Mouse (Mus musculus) heart, postnatal 0 days (tissue): ENCODE data around the gene Cadps2. TPM values are rescaled to one million over a fixed set of nuclear protein-coding genes. Genes with fewer than 3 reads are reported as not detected.
A peak's percentile ranks its signal among the peaks of the same experiment; 100 is the strongest.

Source experiments
- ATAC-seq: fragments of 200-750 bp; cut with Nextera tagmentation; 2 replicates; pipeline ENCODE4 v1.8.0; 2017; ENCODE audit warnings: low read depth, moderate number of reproducible peaks, moderate library complexity; ENCODE audit not compliant: insufficient read depth
- DNase-seq: peaks from one replicate; pipeline ENCODE4 v3.0.0-alpha.2; 2016; ENCODE audit warnings: low spot score
- H3K27ac ChIP-seq: fragments of 300-500 bp; sonication (generic); 2 replicates; pipeline ENCODE4 v1.5.1; 2014; ENCODE audit warnings: low read depth, mild to moderate bottlenecking
- H3K27me3 ChIP-seq: fragments of 300-500 bp; sonication (generic); 2 replicates; pipeline ENCODE4 v1.6.1; 2014; ENCODE audit warnings: low read length, mixed read lengths; ENCODE audit not compliant: control insufficient read depth, insufficient read depth
- H3K36me3 ChIP-seq: fragments of 300-500 bp; sonication (generic); replicated peaks from 2 replicates; pipeline ENCODE4 v1.6.1; 2014; ENCODE audit warnings: low read length, mixed read lengths; ENCODE audit not compliant: control insufficient read depth, insufficient read depth
- H3K4me1 ChIP-seq: fragments of 300-500 bp; sonication (generic); 2 replicates; pipeline ENCODE4 v1.6.1; 2014; ENCODE audit warnings: antibody characterized with exemption; ENCODE audit not compliant: control insufficient read depth, insufficient read depth
- H3K4me2 ChIP-seq: fragments of 300-500 bp; sonication (generic); 2 replicates; pipeline ENCODE4 v1.6.1; 2014; ENCODE audit warnings: low read depth, mild to moderate bottlenecking, low read length, moderate library complexity
- H3K4me3 ChIP-seq: fragments of 300-500 bp; sonication (generic); 2 replicates; pipeline ENCODE4 v1.5.1; 2014; ENCODE audit warnings: low read depth, low read length
- H3K9ac ChIP-seq: fragments of 300-500 bp; sonication (generic); replicated peaks from 2 replicates; pipeline ENCODE4 v1.6.1; 2014; ENCODE audit warnings: low read depth, low read length, mixed read lengths
- H3K9me3 ChIP-seq: fragments of 300-500 bp; sonication (generic); replicated peaks from 2 replicates; pipeline ENCODE4 v1.6.1; 2016; ENCODE audit warnings: low read length; ENCODE audit not compliant: control insufficient read depth
- CTCF ChIP-seq: IDR thresholded peaks from 2 replicates; pipeline ENCODE4 v1.5.1; 2016; ENCODE audit warnings: antibody characterized with exemption, control low read depth, low read depth
- EP300 ChIP-seq: IDR thresholded peaks from 2 replicates; pipeline ENCODE4 v1.6.1; 2016; ENCODE audit warnings: antibody characterized with exemption, low read depth
- WGBS: fragments of 180-500 bp; shearing (Covaris S2); extraction: QIAGEN DNeasy Blood & Tissue Kit; methylation state at CpG from one replicate; pipeline ENCODE4 v1.1.7; 2014; 5-methylcytosine and 5-hydroxymethylcytosine counted together
- polyA plus RNA-seq: library from polyadenylated mRNA; unstranded; fragments of >200 nt; fragmentation: Nextera tagmentation; extraction: Ambion mirVana; gene quantifications from 2 replicates; pipeline ENCODE4 v1.2.1, GENCODE M21; 2015
- total RNA-seq: library from RNA; depleted of rRNA; stranded (reverse); fragments of >200 nt; gene quantifications from 2 replicates; pipeline ENCODE4 v1.2.3, GENCODE M21; 2014; ENCODE audit warnings: low replicate concordance

Cadps2 gene
- total and polyA plus RNA-seq, 2 experiments from 2014 or later = 0.44 to 1.8 TPM

DNA sequence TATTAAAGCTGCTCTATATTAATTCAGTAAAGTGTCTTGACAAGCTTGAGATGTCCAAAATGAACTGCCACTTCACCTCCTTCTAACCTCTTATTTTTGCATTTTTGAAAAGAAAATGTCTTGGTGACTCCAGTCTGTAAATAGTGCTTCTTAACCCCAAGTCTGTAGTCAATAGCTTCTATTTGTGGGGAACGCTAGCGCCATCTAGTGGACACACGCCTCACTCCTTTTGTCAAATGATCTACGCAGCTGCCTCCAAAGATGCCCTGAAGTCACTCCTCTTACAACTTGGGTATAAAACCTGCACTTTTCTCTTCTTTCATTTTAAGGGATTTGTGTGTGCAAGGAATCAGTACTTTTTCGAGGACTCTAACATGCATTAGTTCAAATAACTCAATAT lies 381.5 kb downstream of the Cadps2 start:
- H3K4me1 ChIP-seq = no peaks in the 10 kb centered on the region
- 4% methylated on average over 5 of the region's 5 CpGs for WGBS
- H3K4me3 ChIP-seq = no peak overlapping the region
- peak; percentile 79 for TF ChIP-seq CTCF
- no peak for TF ChIP-seq EP300
- DNase-seq (peak; percentile 45), ATAC-seq (no peak)
- no peak overlapping the region for H3K27ac ChIP-seq
- no peaks in the 10 kb centered on the region for H3K9me3 ChIP-seq
- H3K36me3 ChIP-seq = no peaks in the 10 kb centered on the region
- H3K9ac ChIP-seq = no peak overlapping the region
- H3K27me3 ChIP-seq = no peaks in the 10 kb centered on the region
- no peak overlapping the region for H3K4me2 ChIP-seq

DNA sequence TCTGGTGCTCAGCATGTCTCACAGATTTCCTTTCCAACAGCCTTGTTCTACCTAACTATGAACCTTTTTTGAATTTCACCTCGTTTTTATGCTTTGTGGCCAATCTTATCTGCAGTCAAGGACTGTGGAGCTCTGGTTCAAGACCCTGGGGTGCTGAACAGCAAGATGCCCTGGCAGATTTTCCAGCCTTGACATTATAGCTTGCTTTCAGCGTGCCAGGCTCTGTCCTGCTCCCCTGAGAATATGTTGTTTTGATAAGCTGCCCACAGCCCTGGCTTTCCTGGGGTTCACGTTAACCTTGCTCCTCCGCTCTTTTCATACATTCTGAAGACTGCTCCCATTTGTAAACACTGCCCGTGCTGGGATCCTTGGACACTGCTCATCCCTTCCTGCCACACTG lies 385.3 kb downstream of the Cadps2 start:
- no peak for DNase-seq
- Histone ChIP-seq H3K27ac (no peak overlapping the region), H3K4me2 (no peak overlapping the region), H3K4me3 (no peak overlapping the region), H3K27me3 (no peaks in the 10 kb centered on the region), H3K9me3 (no peaks in the 10 kb centered on the region), H3K9ac (no peak overlapping the region), H3K4me1 (no peaks in the 10 kb centered on the region), H3K36me3 (no peaks in the 10 kb centered on the region)
- 50% methylated on average over 5 of the region's 5 CpGs for WGBS
- ATAC-seq = no peak
- TF ChIP-seq CTCF (no peak), EP300 (no peak)

DNA sequence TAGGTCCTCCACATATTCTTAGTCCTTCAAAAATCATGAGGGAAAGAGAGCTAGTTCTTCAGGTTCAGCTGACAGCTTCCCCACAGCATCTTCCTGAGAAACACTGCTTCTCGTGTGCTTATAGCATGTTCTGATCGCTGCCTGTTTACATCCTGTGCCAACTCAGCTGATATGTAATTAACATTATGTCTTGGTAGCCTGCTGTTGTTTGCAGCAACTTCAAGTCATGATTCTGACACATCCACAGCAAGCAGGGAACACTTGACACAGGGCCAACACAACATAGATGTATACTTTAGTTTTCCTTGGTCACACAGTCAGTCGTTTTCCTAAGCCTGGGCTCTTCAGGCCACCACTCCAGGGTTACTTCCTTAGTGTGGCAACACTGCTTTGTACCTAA lies 399.3 kb downstream of the Cadps2 start:
- Histone ChIP-seq H3K4me3 (no peak overlapping the region), H3K4me2 (no peak overlapping the region), H3K27ac (no peak overlapping the region), H3K9ac (no peak overlapping the region), H3K4me1 (no peaks in the 10 kb centered on the region), H3K9me3 (no peaks in the 10 kb centered on the region), H3K36me3 (no peaks in the 10 kb centered on the region), H3K27me3 (no peaks in the 10 kb centered on the region)
- TF ChIP-seq CTCF (no peak), EP300 (no peak)
- DNase-seq (no peak), ATAC-seq (no peak)
- 62% methylated on average over 3 of the region's 3 CpGs for WGBS

DNA sequence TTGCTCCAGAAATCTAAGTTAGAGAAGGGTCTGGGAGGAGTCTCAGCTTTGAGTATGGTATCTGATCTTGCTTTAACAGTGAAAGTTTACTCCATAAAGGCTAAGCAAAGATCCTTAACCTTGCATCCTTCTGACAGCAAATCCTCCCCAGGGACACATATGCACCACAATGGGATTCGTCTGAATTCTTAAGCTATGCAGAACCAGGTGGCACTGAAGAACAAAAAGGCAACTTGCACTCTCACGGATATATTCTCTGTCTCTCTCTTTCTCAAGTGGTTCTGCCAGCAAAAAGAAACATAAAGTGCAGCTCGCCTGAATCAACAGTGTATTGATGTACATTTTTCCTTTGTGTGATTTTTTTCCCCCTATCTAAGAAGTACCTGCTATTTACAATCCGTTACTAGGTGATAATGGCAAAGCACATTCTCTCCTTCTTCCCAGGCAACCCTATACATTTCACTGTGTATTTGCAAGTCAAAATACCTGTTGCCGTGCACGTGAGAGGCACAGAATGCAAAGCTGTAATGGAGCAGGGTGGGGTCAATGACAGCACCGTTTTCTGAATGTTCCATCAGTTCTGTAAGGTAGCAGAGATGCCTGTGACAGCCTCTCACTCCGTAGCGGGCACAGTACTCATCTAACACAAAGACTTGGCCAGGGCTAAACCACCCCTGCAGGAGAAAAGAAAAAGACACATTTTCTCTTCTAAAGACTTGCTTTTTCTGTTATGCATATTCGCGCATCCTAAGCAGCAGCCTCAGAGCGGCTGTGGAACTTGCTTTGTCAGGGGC lies 428.8 kb downstream of the Cadps2 start:
- Histone ChIP-seq H3K36me3 (no peaks in the 10 kb centered on the region), H3K27ac (no peak overlapping the region), H3K9ac (no peak overlapping the region), H3K4me3 (no peak overlapping the region), H3K27me3 (0 out of 2 replicates have a peak, but pooled peaks cover 6% of the 10 kb centered on the region), H3K9me3 (no peaks in the 10 kb centered on the region), H3K4me1 (no peaks in the 10 kb centered on the region), H3K4me2 (no peak overlapping the region)
- 8% methylated on average over 12 of the region's 12 CpGs for WGBS
- TF ChIP-seq EP300 (no peak), CTCF (no peak)
- ATAC-seq = no peak
- DNase-seq = no peak

DNA sequence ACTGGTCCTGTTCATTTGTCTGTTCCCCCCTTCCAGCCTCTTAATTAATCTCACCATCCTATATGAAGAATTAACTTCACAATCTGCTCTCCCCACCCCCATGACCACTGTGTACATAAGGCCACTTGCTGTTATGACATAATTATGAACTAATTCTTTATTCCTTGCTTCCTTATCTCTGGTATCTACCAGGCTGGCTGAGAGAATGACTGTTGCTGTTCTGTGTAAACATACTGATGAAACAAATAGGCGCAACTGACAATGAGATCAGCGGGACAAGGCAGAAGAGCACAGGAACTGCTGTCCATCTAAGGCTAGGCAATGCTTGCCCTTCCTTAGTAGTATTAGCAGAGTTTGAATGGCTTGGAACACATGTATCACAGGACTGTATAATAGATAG lies 445.1 kb downstream of the Cadps2 start:
- no peak for TF ChIP-seq EP300
- no peak for TF ChIP-seq CTCF
- no peak overlapping the region for H3K4me3 ChIP-seq

DNA sequence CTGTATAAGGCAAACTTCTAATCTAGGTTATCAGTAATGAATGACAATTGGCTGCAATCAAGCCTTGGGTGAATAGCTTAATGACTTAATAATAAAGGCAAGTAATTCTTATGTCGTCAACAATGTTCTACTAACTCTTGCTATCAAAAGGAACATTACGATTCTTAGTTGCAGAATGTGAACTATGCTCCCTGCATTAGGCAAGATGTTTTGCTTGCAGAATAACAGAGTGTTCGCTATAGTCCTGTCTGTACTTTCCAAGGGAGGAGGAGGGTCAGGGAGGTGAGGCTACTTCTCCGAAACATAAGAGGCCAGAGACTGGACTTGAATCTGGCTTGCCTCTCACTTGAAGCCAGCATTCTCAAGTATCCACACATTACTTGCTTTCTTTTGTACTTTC lies 446.5 kb downstream of the Cadps2 start:
- Histone ChIP-seq H3K9me3 (no peaks in the 10 kb centered on the region), H3K4me1 (no peaks in the 10 kb centered on the region), H3K4me3 (no peak overlapping the region), H3K9ac (no peak overlapping the region), H3K4me2 (no peak overlapping the region), H3K27me3 (no peaks in the 10 kb centered on the region), H3K27ac (no peak overlapping the region), H3K36me3 (no peaks in the 10 kb centered on the region)
- no peak for TF ChIP-seq EP300
- no peak for TF ChIP-seq CTCF
- DNase-seq (no peak), ATAC-seq (no peak)
- WGBS = 76% methylated on average over 4 of the region's 4 CpGs

More for the DNA sequence above, 445.1 kb downstream of the Cadps2 start:
- WGBS = 71% methylated on average over 2 of the region's 2 CpGs
- Histone ChIP-seq H3K9me3 (no peaks in the 10 kb centered on the region), H3K27ac (no peak overlapping the region), H3K4me1 (no peaks in the 10 kb centered on the region), H3K9ac (no peak overlapping the region), H3K27me3 (no peaks in the 10 kb centered on the region), H3K4me2 (no peak overlapping the region), H3K36me3 (no peaks in the 10 kb centered on the region)
- ATAC-seq (no peak), DNase-seq (no peak)
